Mouse (Mus musculus) layer of hippocampus, adult 2 months (tissue): Measurements from ENCODE around the gene Kcnq2. TPM values are rescaled to one million over a fixed set of nuclear protein-coding genes. Genes with fewer than 3 reads are reported as not detected.
A peak's percentile ranks its signal among the peaks of the same experiment; 100 is the strongest.

ENCODE experiments used
- DNase-seq, 2 experiments: peaks; one replicate each; pipeline ENCODE4 v3.0.0; 2022; ENCODE audit warnings: low spot score in 2 of 2
- H3K27ac ChIP-seq: fragments of 200-600 bp; 2 replicates; pipeline ENCODE4 v1.8.1; 2022
- H3K4me3 ChIP-seq: fragments of 200-600 bp; 2 replicates; pipeline ENCODE4 v1.8.1; 2022; ENCODE audit warnings: mild to moderate bottlenecking
- CTCF ChIP-seq: fragments of 200-600 bp; conservative IDR thresholded peaks from 2 replicates; pipeline ENCODE4 v1.8.1; 2022; ENCODE audit warnings: antibody characterized with exemption, mild to moderate bottlenecking, moderate library complexity
- total RNA-seq, 2 experiments: library from RNA; stranded (reverse); gene quantifications; 2 replicates each; pipeline ENCODE4 v1.2.3; 2021

The Kcnq2 gene
- total RNA-seq, 2 experiments from 2014 or later: 327 to 335 TPM

- DNase-seq: peak; percentile 15 to 44
- no peak for TF ChIP-seq CTCF
- H3K27ac ChIP-seq: peak overlapping the region; percentile 99
- H3K4me3 ChIP-seq: peak overlapping the region; percentile 79
Measured at GRCm38 (mm10) chr2:181155801-181156200, 20.7 kb upstream of the Kcnq2 start.

GRCm38 (mm10) chr2:181154831-181155415, 19.8 kb upstream of the Kcnq2 start:
- Histone ChIP-seq H3K4me3 (peak overlapping the region; percentile 79), H3K27ac (peak overlapping the region; percentile 99)
- no peak for TF ChIP-seq CTCF
- DNase-seq: peak in 1 of 2 experiments; percentile 11

- Histone ChIP-seq H3K27ac (peak overlapping the region; percentile 99), H3K4me3 (peak overlapping the region; percentile 79)
- no peak for TF ChIP-seq CTCF
- no peak for DNase-seq
Measured at GRCm38 (mm10) chr2:181154361-181154760, 19.3 kb upstream of the Kcnq2 start.

- H3K27ac ChIP-seq: peak overlapping the region; percentile 99; the same call in 1 of the 2 replicates
- H3K4me3 ChIP-seq: peak overlapping the region; percentile 79
- DNase-seq: peak; percentile 17 to 57
- TF ChIP-seq CTCF: peak; percentile 78
Measured at GRCm38 (mm10) chr2:181153837-181154236, 18.7 kb upstream of the Kcnq2 start.

GRCm38 (mm10) chr2:181153131-181153530, 18.0 kb upstream of the Kcnq2 start:
- peak overlapping the region; percentile 79; the same call in 1 of the 2 replicates for H3K4me3 ChIP-seq
- DNase-seq: no peak
- peak overlapping the region; percentile 55; the same call in 1 of the 2 replicates for H3K27ac ChIP-seq
- no peak for TF ChIP-seq CTCF

GRCm38 (mm10) chr2:181152701-181153100, 17.6 kb upstream of the Kcnq2 start:
- no peak for DNase-seq
- TF ChIP-seq CTCF: no peak
- Histone ChIP-seq H3K4me3 (peak overlapping the region; percentile 79; the same call in 1 of the 2 replicates), H3K27ac (peak overlapping the region; percentile 55; the same call in 1 of the 2 replicates)

GRCm38 (mm10) chr2:181150281-181150680, 15.2 kb upstream of the Kcnq2 start:
- H3K4me3 ChIP-seq: no peak overlapping the region
- TF ChIP-seq CTCF: no peak
- H3K27ac ChIP-seq: peak overlapping the region; percentile 62
- DNase-seq: peak; percentile 52 to 82

- H3K27ac ChIP-seq: 0 out of 2 replicates have a peak overlapping the region, but pooled peaks have one; percentile 25
- H3K4me3 ChIP-seq: no peak overlapping the region
- TF ChIP-seq CTCF: no peak
- DNase-seq: peak in 1 of 2 experiments; percentile 16
Measured at GRCm38 (mm10) chr2:181148318-181148955, 13.3 kb upstream of the Kcnq2 start.

GRCm38 (mm10) chr2:181147546-181148317, 12.6 kb upstream of the Kcnq2 start:
- TF ChIP-seq CTCF: no peak
- peak overlapping the region; percentile 64; the same call in 1 of the 2 replicates for H3K27ac ChIP-seq
- peak in 1 of 2 experiments; percentile 11 for DNase-seq
- peak overlapping the region; percentile 45 for H3K4me3 ChIP-seq

GRCm38 (mm10) chr2:181146976-181147545, 12.0 kb upstream of the Kcnq2 start:
- DNase-seq: no peak
- H3K27ac ChIP-seq: peak overlapping the region; percentile 64; the same call in 1 of the 2 replicates
- H3K4me3 ChIP-seq: no peak overlapping the region
- TF ChIP-seq CTCF: no peak

- DNase-seq: no peak
- 0 out of 2 replicates have a peak overlapping the region, but pooled peaks have one; percentile 7 for H3K27ac ChIP-seq
- TF ChIP-seq CTCF: no peak
- no peak overlapping the region for H3K4me3 ChIP-seq
Measured at GRCm38 (mm10) chr2:181144675-181145074, 9.6 kb upstream of the Kcnq2 start.

GRCm38 (mm10) chr2:181143509-181144276, 8.6 kb upstream of the Kcnq2 start:
- no peak for DNase-seq
- peak overlapping the region; percentile 84 for H3K27ac ChIP-seq

More at GRCm38 (mm10) chr2:181143509-181144276, 8.6 kb upstream of the Kcnq2 start:
- H3K4me3 ChIP-seq: no peak overlapping the region
- TF ChIP-seq CTCF: no peak
